Mouse (Mus musculus) ovary, adult 10 weeks (tissue): ENCODE data around the gene Fshr. TPM values are rescaled to one million over a fixed set of nuclear protein-coding genes. Genes with fewer than 3 reads are reported as not detected.

Source experiments
- polyA plus RNA-seq: library from polyadenylated mRNA; stranded (reverse); fragments of 350-450 nt; fragmentation: Illumina TruSeq; extraction: RNeasy Lipid Tissue Mini Kit (QIAGEN cat#74804); gene quantifications from one replicate; pipeline ENCODE4 v1.2.3, GENCODE M21; 2014

Fshr gene
- 36.6 TPM for polyA plus RNA-seq

DNA sequence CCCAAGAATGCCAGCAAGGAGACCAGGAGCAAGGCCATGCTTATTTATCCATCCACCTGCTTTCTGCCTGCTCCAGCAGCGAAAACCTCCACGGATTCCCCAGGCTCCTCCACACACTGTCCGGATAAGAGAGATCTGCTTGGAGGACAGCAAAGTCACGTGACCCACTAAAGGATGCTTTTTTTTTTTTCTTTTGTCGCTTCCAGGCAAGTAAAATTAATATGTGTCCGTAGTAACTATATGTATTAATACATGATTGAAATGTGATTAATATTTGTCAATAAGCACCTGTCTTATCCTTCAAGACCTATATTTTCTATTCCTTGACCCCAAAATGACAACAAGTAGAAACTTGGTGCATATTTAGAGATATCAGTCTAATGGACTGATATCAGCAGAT is at the start of gene Fshr:
TSS of gene Fshr (minus strand) at position 101 of the 400 bp plus-strand sequence.

